Mouse (Mus musculus) cerebellum, adult 2 months (tissue): ENCODE results near the gene Arl9. TPM values are rescaled to one million over a fixed set of nuclear protein-coding genes. Genes with fewer than 3 reads are reported as not detected.
"Not testable (repeated sequence)": the region's sequence is repeated elsewhere in the genome, so short reads cannot be mapped to it uniquely, and the experiment has no call there.

Experiments used
- DNase-seq, 2 experiments: peaks; one replicate each; pipeline ENCODE4 v3.0.0; 2021
- H3K27ac ChIP-seq: fragments of 200-500 bp; 2 replicates; pipeline ENCODE4 v1.5.1; 2012; ENCODE audit warnings: low read length, control low read depth, inconsistent platforms; ENCODE audit not compliant: insufficient read depth
- H3K27me3 ChIP-seq: fragments of 200-500 bp; 2 replicates; pipeline ENCODE4 v1.6.1; 2012; ENCODE audit warnings: inconsistent platforms, mild to moderate bottlenecking, low read length, moderate library complexity; ENCODE audit not compliant: control insufficient read depth, insufficient read depth
- H3K4me1 ChIP-seq: fragments of 200-500 bp; 2 replicates; pipeline ENCODE4 v1.6.1; 2011; ENCODE audit warnings: low read length; ENCODE audit not compliant: control insufficient read depth, insufficient read depth
- H3K4me3 ChIP-seq: fragments of 200-500 bp; replicated peaks from 2 replicates; pipeline ENCODE3; 2011; ENCODE audit warnings: mild to moderate bottlenecking, low read depth, low read length, control low read depth; ENCODE audit not compliant: insufficient read depth
- CTCF ChIP-seq: fragments of 200-500 bp; IDR thresholded peaks from 2 replicates; pipeline ENCODE4 v1.5.1; 2011; ENCODE audit warnings: low read depth, mild to moderate bottlenecking, control low read depth, low read length, moderate library complexity, borderline replicate concordance; ENCODE audit not compliant: insufficient read depth
- POLR2A ChIP-seq: fragments of 200-500 bp; IDR thresholded peaks from 2 replicates; pipeline ENCODE4 v1.6.1; 2011; ENCODE audit warnings: low read length, control low read depth, borderline replicate concordance; ENCODE audit not compliant: insufficient read depth
- WGBS: fragments of 180-500 bp; shearing (Covaris S2); methylation state at CpG from one replicate; pipeline ENCODE4 v1.1.7; 2018; 5-methylcytosine and 5-hydroxymethylcytosine counted together
- polyA plus RNA-seq: library from polyadenylated mRNA; depleted of rRNA; stranded (reverse); fragments of >200 nt; gene quantifications from 2 replicates; pipeline ENCODE4 v1.2.3, GENCODE M21; 2012; rRNA removed

The Arl9 gene
- 0.25 TPM in 1 of 2 replicates, not detected in the other for polyA plus RNA-seq

- no peaks in the 10 kb centered on the region for H3K4me1 ChIP-seq
- H3K27ac ChIP-seq, result no peak within 1 kb of the TSS
- WGBS, result 93% methylated on average over 6 of the region's 6 CpGs
- TF ChIP-seq CTCF (no peak), POLR2A (no peak)
- DNase-seq, result no peak
- H3K4me3 ChIP-seq, result no peak within 1 kb of the TSS
- no peaks in the 10 kb centered on the region for H3K27me3 ChIP-seq
Observed at GRCm38 (mm10) chr5:77004051-77004821, at the start of gene Arl9. Gene Arl9, plus strand, starts transcription at chr5:77004055.

- no peak for TF ChIP-seq CTCF
- no peak for TF ChIP-seq POLR2A
- H3K4me3 ChIP-seq, result no peak overlapping the region
- no peaks in the 10 kb centered on the region for H3K4me1 ChIP-seq
- no peaks in the 10 kb centered on the region for H3K27me3 ChIP-seq
- DNase-seq, result no peak
- 48% methylated on average over 6 of the region's 6 CpGs for WGBS
- H3K27ac ChIP-seq, result no peak overlapping the region
Observed at GRCm38 (mm10) chr5:76954271-76954900, 49.5 kb upstream of the Arl9 start.

GRCm38 (mm10) chr5:76955474-76955873, 48.4 kb upstream of the Arl9 start:
- no peak for TF ChIP-seq POLR2A
- Histone ChIP-seq H3K27ac (no peak overlapping the region), H3K4me1 (no peaks in the 10 kb centered on the region), H3K27me3 (no peaks in the 10 kb centered on the region), H3K4me3 (no peak overlapping the region)
- WGBS, result 85% methylated on average over 4 of the region's 4 CpGs
- no peak for DNase-seq

GRCm38 (mm10) chr5:76957954-76958353, 45.9 kb upstream of the Arl9 start:
- Histone ChIP-seq H3K4me3 (no peak overlapping the region), H3K27me3 (no peaks in the 10 kb centered on the region), H3K4me1 (no peaks in the 10 kb centered on the region), H3K27ac (no peak overlapping the region)
- no peak for TF ChIP-seq POLR2A
- no peak for TF ChIP-seq CTCF
- WGBS, result 94% methylated on average over 1 of the region's 1 CpGs
- no peak for DNase-seq

- WGBS, result 84% methylated on average over 5 of the region's 5 CpGs
- Histone ChIP-seq H3K4me3 (no peak overlapping the region), H3K27me3 (no peaks in the 10 kb centered on the region), H3K4me1 (no peaks in the 10 kb centered on the region), H3K27ac (no peak overlapping the region)
- DNase-seq, result no peak
- TF ChIP-seq CTCF (no peak), POLR2A (no peak)
Observed at GRCm38 (mm10) chr5:76959587-76959986, 44.3 kb upstream of the Arl9 start.

- Histone ChIP-seq H3K27ac (no peak overlapping the region), H3K27me3 (no peaks in the 10 kb centered on the region), H3K4me3 (no peak overlapping the region), H3K4me1 (no peaks in the 10 kb centered on the region)
- no peak for DNase-seq
- TF ChIP-seq CTCF (no peak), POLR2A (no peak)
- 81% methylated on average over 11 of the region's 11 CpGs for WGBS
Observed at GRCm38 (mm10) chr5:76962545-76962944, 41.3 kb upstream of the Arl9 start.

GRCm38 (mm10) chr5:76964651-76965050, 39.2 kb upstream of the Arl9 start:
- no peak overlapping the region for H3K4me3 ChIP-seq
- 88% methylated on average over 3 of the region's 3 CpGs for WGBS
- DNase-seq, result no peak

GRCm38 (mm10) chr5:76969250-76969649, 34.6 kb upstream of the Arl9 start:
- Histone ChIP-seq H3K4me1 (no peaks in the 10 kb centered on the region; the same call in 1 of the 2 replicates), H3K4me3 (no peak overlapping the region), H3K27me3 (no peaks in the 10 kb centered on the region), H3K27ac (no peak overlapping the region)
- no peak for TF ChIP-seq POLR2A
- no peak for TF ChIP-seq CTCF
- WGBS, result 15% methylated on average over 5 of the region's 5 CpGs
- DNase-seq, result no peak

More at GRCm38 (mm10) chr5:76964651-76965050, 39.2 kb upstream of the Arl9 start:
- Histone ChIP-seq H3K27ac (no peak overlapping the region), H3K27me3 (no peaks in the 10 kb centered on the region), H3K4me1 (no peaks in the 10 kb centered on the region)
- TF ChIP-seq CTCF (no peak), POLR2A (no peak)

GRCm38 (mm10) chr5:76971115-76971514, 32.7 kb upstream of the Arl9 start:
- not testable (repeated sequence) for H3K4me3 ChIP-seq, H3K27ac ChIP-seq, H3K27me3 ChIP-seq, DNase-seq, H3K4me1 ChIP-seq
- 89% methylated on average over 1 of the region's 1 CpGs for WGBS
